Mouse (Mus musculus): Measurements from ENCODE around the gene Olfr223. TPM values are rescaled to one million over a fixed set of nuclear protein-coding genes. Genes with fewer than 3 reads are reported as not detected.
A peak's percentile ranks its signal among the peaks of the same experiment; 100 is the strongest.

Gene Olfr223
- polyA plus RNA-seq, 1 experiment from 2014 or later = not detected

- Histone ChIP-seq H3K36me3 (ENCODE audit: control insufficient read depth, insufficient read depth) (no peaks in the 10 kb centered on the region), H3K27me3 (replicated peaks; ENCODE audit: control insufficient read depth, insufficient read depth, low read length) (peaks cover 4% of the 10 kb centered on the region; the same call in 1 of the 2 replicates), H3K4me2 (replicated peaks; ENCODE audit: low read depth) (no peak overlapping the region), H3K4me3 (ENCODE audit: low read depth, low read length) (no peak overlapping the region), H3K9me3 (ENCODE audit: control insufficient read depth) (no peaks in the 10 kb centered on the region), H3K27ac (ENCODE audit: low read depth, low read length) (no peak overlapping the region), H3K9ac (ENCODE audit: low read depth, low read length) (no peak overlapping the region), H3K4me1 (replicated peaks; ENCODE audit: control insufficient read depth, insufficient read depth, low read length) (no peaks in the 10 kb centered on the region)
- ATAC-seq = no peak
- TF ChIP-seq CTCF (IDR thresholded peaks at IDR 0.05; ENCODE audit: low read depth) = no peak
- 52% methylated on average over 9 of the region's 9 CpGs for WGBS
These were observed 17.4 kb downstream of the Olfr223 start for GRCm38 (mm10) chr11:59575726-59576125.

GRCm38 (mm10) chr11:59569306-59569705 is 23.8 kb downstream of the Olfr223 start:
- Histone ChIP-seq H3K27ac (ENCODE audit: low read depth, low read length) (no peak overlapping the region), H3K27me3 (replicated peaks; ENCODE audit: control insufficient read depth, insufficient read depth, low read length) (no peaks in the 10 kb centered on the region), H3K4me2 (replicated peaks; ENCODE audit: low read depth) (no peak overlapping the region), H3K4me3 (ENCODE audit: low read depth, low read length) (no peak overlapping the region), H3K9ac (ENCODE audit: low read depth, low read length) (no peak overlapping the region), H3K36me3 (ENCODE audit: control insufficient read depth, insufficient read depth) (no peaks in the 10 kb centered on the region), H3K4me1 (replicated peaks; ENCODE audit: control insufficient read depth, insufficient read depth, low read length) (no peaks in the 10 kb centered on the region), H3K9me3 (ENCODE audit: control insufficient read depth) (no peaks in the 10 kb centered on the region)
- peak; percentile 70 for TF ChIP-seq CTCF (IDR thresholded peaks at IDR 0.05; ENCODE audit: low read depth)
- WGBS = 59% methylated on average over 3 of the region's 3 CpGs
- no peak for ATAC-seq

- Histone ChIP-seq H3K36me3 (ENCODE audit: control insufficient read depth, insufficient read depth) (no peaks in the 10 kb centered on the region), H3K27me3 (replicated peaks; ENCODE audit: control insufficient read depth, insufficient read depth, low read length) (no peaks in the 10 kb centered on the region), H3K27ac (ENCODE audit: low read depth, low read length) (no peak overlapping the region), H3K9ac (ENCODE audit: low read depth, low read length) (no peak overlapping the region), H3K4me2 (replicated peaks; ENCODE audit: low read depth) (no peak overlapping the region), H3K4me1 (replicated peaks; ENCODE audit: control insufficient read depth, insufficient read depth, low read length) (no peaks in the 10 kb centered on the region), H3K4me3 (ENCODE audit: low read depth, low read length) (no peak overlapping the region), H3K9me3 (ENCODE audit: control insufficient read depth) (no peaks in the 10 kb centered on the region)
- no peak for TF ChIP-seq CTCF (IDR thresholded peaks at IDR 0.05; ENCODE audit: low read depth)
- no peak for ATAC-seq
- 72% methylated on average over 9 of the region's 9 CpGs for WGBS
These were observed 30.3 kb downstream of the Olfr223 start for GRCm38 (mm10) chr11:59562837-59563236.

- Histone ChIP-seq H3K4me2 (replicated peaks; ENCODE audit: low read depth) (no peak overlapping the region), H3K4me3 (ENCODE audit: low read depth, low read length) (no peak overlapping the region), H3K4me1 (replicated peaks; ENCODE audit: control insufficient read depth, insufficient read depth, low read length) (no peaks in the 10 kb centered on the region), H3K9ac (ENCODE audit: low read depth, low read length) (no peak overlapping the region), H3K27me3 (replicated peaks; ENCODE audit: control insufficient read depth, insufficient read depth, low read length) (no peaks in the 10 kb centered on the region), H3K9me3 (ENCODE audit: control insufficient read depth) (no peaks in the 10 kb centered on the region), H3K27ac (ENCODE audit: low read depth, low read length) (no peak overlapping the region), H3K36me3 (ENCODE audit: control insufficient read depth, insufficient read depth) (no peaks in the 10 kb centered on the region)
- 85% methylated on average over 4 of the region's 4 CpGs for WGBS
- no peak for TF ChIP-seq CTCF (IDR thresholded peaks at IDR 0.05; ENCODE audit: low read depth)
- no peak for ATAC-seq
These were observed 30.8 kb downstream of the Olfr223 start for GRCm38 (mm10) chr11:59562336-59562735.

- Histone ChIP-seq H3K4me3 (ENCODE audit: low read depth, low read length) (no peak overlapping the region), H3K4me2 (replicated peaks; ENCODE audit: low read depth) (no peak overlapping the region), H3K9me3 (ENCODE audit: control insufficient read depth) (no peaks in the 10 kb centered on the region), H3K9ac (ENCODE audit: low read depth, low read length) (no peak overlapping the region), H3K27ac (ENCODE audit: low read depth, low read length) (no peak overlapping the region), H3K36me3 (ENCODE audit: control insufficient read depth, insufficient read depth) (no peaks in the 10 kb centered on the region), H3K4me1 (replicated peaks; ENCODE audit: control insufficient read depth, insufficient read depth, low read length) (no peaks in the 10 kb centered on the region), H3K27me3 (replicated peaks; ENCODE audit: control insufficient read depth, insufficient read depth, low read length) (no peaks in the 10 kb centered on the region)
- ATAC-seq = no peak
- WGBS = 61% methylated on average over 3 of the region's 3 CpGs
- TF ChIP-seq CTCF (IDR thresholded peaks at IDR 0.05; ENCODE audit: low read depth) = no peak
These were observed 32.2 kb downstream of the Olfr223 start for GRCm38 (mm10) chr11:59560906-59561305.

- no peak for TF ChIP-seq CTCF (IDR thresholded peaks at IDR 0.05; ENCODE audit: low read depth)
- 79% methylated on average over 8 of the region's 8 CpGs for WGBS
- Histone ChIP-seq H3K4me3 (ENCODE audit: low read depth, low read length) (no peak overlapping the region), H3K9me3 (ENCODE audit: control insufficient read depth) (no peaks in the 10 kb centered on the region), H3K27me3 (replicated peaks; ENCODE audit: control insufficient read depth, insufficient read depth, low read length) (no peaks in the 10 kb centered on the region), H3K4me1 (replicated peaks; ENCODE audit: control insufficient read depth, insufficient read depth, low read length) (no peaks in the 10 kb centered on the region), H3K9ac (ENCODE audit: low read depth, low read length) (no peak overlapping the region), H3K36me3 (ENCODE audit: control insufficient read depth, insufficient read depth) (no peaks in the 10 kb centered on the region), H3K4me2 (replicated peaks; ENCODE audit: low read depth) (no peak overlapping the region), H3K27ac (ENCODE audit: low read depth, low read length) (no peak overlapping the region)
- no peak for ATAC-seq
These were observed 38.6 kb downstream of the Olfr223 start for GRCm38 (mm10) chr11:59554535-59554934.

GRCm38 (mm10) chr11:59554127-59554526 is 39.0 kb downstream of the Olfr223 start:
- no peaks in the 10 kb centered on the region for H3K9me3 ChIP-seq (ENCODE audit: control insufficient read depth)
- H3K4me1 ChIP-seq (replicated peaks; ENCODE audit: control insufficient read depth, insufficient read depth, low read length) = no peaks in the 10 kb centered on the region
- ATAC-seq = no peak
- no peak overlapping the region for H3K27ac ChIP-seq (ENCODE audit: low read depth, low read length)
- WGBS = 93% methylated on average over 11 of the region's 11 CpGs
- no peak overlapping the region for H3K4me3 ChIP-seq (ENCODE audit: low read depth, low read length)
- no peak for TF ChIP-seq CTCF (IDR thresholded peaks at IDR 0.05; ENCODE audit: low read depth)
- no peak overlapping the region for H3K4me2 ChIP-seq (replicated peaks; ENCODE audit: low read depth)
- no peaks in the 10 kb centered on the region for H3K27me3 ChIP-seq (replicated peaks; ENCODE audit: control insufficient read depth, insufficient read depth, low read length)
- no peaks in the 10 kb centered on the region for H3K36me3 ChIP-seq (ENCODE audit: control insufficient read depth, insufficient read depth)
- H3K9ac ChIP-seq (ENCODE audit: low read depth, low read length) = no peak overlapping the region
